Mouse (Mus musculus) forebrain, embryonic 11.5 days (tissue): ENCODE measurements around the gene Sobp. TPM values are rescaled to one million over a fixed set of nuclear protein-coding genes. Genes with fewer than 3 reads are reported as not detected.

Experiments
- ATAC-seq: fragments of 200-750 bp; cut with Nextera tagmentation; replicated peaks from 2 replicates; pipeline ENCODE4 v1.8.0; 2017; ENCODE audit warnings: moderate TSS enrichment; ENCODE audit not compliant: low FRiP score
- DNase-seq: peaks from one replicate; pipeline ENCODE4 v3.0.0-alpha.2; 2017; ENCODE audit warnings: low spot score
- H3K27ac ChIP-seq: fragments of 300-500 bp; sonication (generic); 2 replicates; pipeline ENCODE4 v1.5.1; 2014; ENCODE audit warnings: low read depth, low read length
- H3K27me3 ChIP-seq: fragments of 300-500 bp; sonication (generic); 2 replicates; pipeline ENCODE4 v1.6.1; 2014; ENCODE audit warnings: mild to moderate bottlenecking, low read length, mixed read lengths; ENCODE audit not compliant: control insufficient read depth, insufficient read depth
- H3K36me3 ChIP-seq: fragments of 300-500 bp; sonication (generic); 2 replicates; pipeline ENCODE4 v1.6.1; 2014; ENCODE audit warnings: mild to moderate bottlenecking, low read length, moderate library complexity, mixed read lengths; ENCODE audit not compliant: control insufficient read depth, insufficient read depth
- H3K4me1 ChIP-seq: fragments of 300-500 bp; sonication (generic); replicated peaks from 2 replicates; pipeline ENCODE4 v1.6.1; 2014; ENCODE audit warnings: low read length, mixed read lengths; ENCODE audit not compliant: control insufficient read depth, insufficient read depth
- H3K4me2 ChIP-seq: fragments of 300-500 bp; sonication (generic); 2 replicates; pipeline ENCODE4 v1.6.1; 2014; ENCODE audit warnings: low read depth, mild to moderate bottlenecking, low read length, moderate library complexity, mixed read lengths; ENCODE audit not compliant: severe bottlenecking
- H3K4me3 ChIP-seq: fragments of 300-500 bp; sonication (generic); 2 replicates; pipeline ENCODE4 v1.5.1; 2014; ENCODE audit warnings: low read depth, low read length
- H3K9ac ChIP-seq: fragments of 300-500 bp; sonication (generic); 2 replicates; pipeline ENCODE4 v1.6.1; 2014; ENCODE audit warnings: low read length
- H3K9me3 ChIP-seq: fragments of 300-500 bp; sonication (generic); 2 replicates; pipeline ENCODE4 v1.6.1; 2016; ENCODE audit warnings: low read length, mixed read lengths; ENCODE audit not compliant: control insufficient read depth
- WGBS: fragments of 180-500 bp; shearing (Covaris S2); extraction: QIAGEN DNeasy Blood & Tissue Kit; methylation state at CpG from one replicate; pipeline ENCODE4 v1.1.7; 2014; 5-methylcytosine and 5-hydroxymethylcytosine counted together
- polyA plus RNA-seq: library from polyadenylated mRNA; unstranded; fragments of >200 nt; fragmentation: Nextera tagmentation; extraction: Ambion mirVana; gene quantifications from 2 replicates; pipeline ENCODE4 v1.2.1, GENCODE M21; 2014

Sobp gene
- polyA plus RNA-seq, 1 experiment from 2014 or later: 5.5 TPM

GRCm38 (mm10) chr10:42984886-42985285, 189.4 kb downstream of the Sobp start:
- Histone ChIP-seq H3K4me2 (no peak overlapping the region), H3K9ac (no peak overlapping the region), H3K9me3 (no peaks in the 10 kb centered on the region), H3K36me3 (no peaks in the 10 kb centered on the region), H3K27me3 (no peaks in the 10 kb centered on the region; the same call in 1 of the 2 replicates), H3K4me1 (0 out of 2 replicates have a peak, but pooled peaks cover 1% of the 10 kb centered on the region), H3K4me3 (no peak overlapping the region), H3K27ac (no peak overlapping the region)
- ATAC-seq (no peak), DNase-seq (no peak)
- WGBS: 80% methylated on average over 4 of the region's 4 CpGs

- Histone ChIP-seq H3K27me3 (no peaks in the 10 kb centered on the region), H3K9me3 (no peaks in the 10 kb centered on the region), H3K4me3 (no peak overlapping the region), H3K27ac (no peak overlapping the region), H3K4me2 (no peak overlapping the region), H3K36me3 (no peaks in the 10 kb centered on the region), H3K4me1 (no peaks in the 10 kb centered on the region), H3K9ac (no peak overlapping the region)
- ATAC-seq (no peak), DNase-seq (no peak)
- WGBS: 76% methylated on average over 7 of the region's 7 CpGs
Observed at GRCm38 (mm10) chr10:42980999-42981757, 193.2 kb downstream of the Sobp start.

GRCm38 (mm10) chr10:42978346-42978745, 196.0 kb downstream of the Sobp start:
- no peak for DNase-seq
- no peaks in the 10 kb centered on the region for H3K9me3 ChIP-seq
- H3K36me3 ChIP-seq: no peaks in the 10 kb centered on the region
- H3K9ac ChIP-seq: no peak overlapping the region
- no peak overlapping the region for H3K4me3 ChIP-seq
- H3K4me1 ChIP-seq: no peaks in the 10 kb centered on the region
- no peak for ATAC-seq
- 60% methylated on average over 3 of the region's 3 CpGs for WGBS
- H3K27ac ChIP-seq: no peak overlapping the region
- H3K4me2 ChIP-seq: no peak overlapping the region
- no peaks in the 10 kb centered on the region for H3K27me3 ChIP-seq

DNA sequence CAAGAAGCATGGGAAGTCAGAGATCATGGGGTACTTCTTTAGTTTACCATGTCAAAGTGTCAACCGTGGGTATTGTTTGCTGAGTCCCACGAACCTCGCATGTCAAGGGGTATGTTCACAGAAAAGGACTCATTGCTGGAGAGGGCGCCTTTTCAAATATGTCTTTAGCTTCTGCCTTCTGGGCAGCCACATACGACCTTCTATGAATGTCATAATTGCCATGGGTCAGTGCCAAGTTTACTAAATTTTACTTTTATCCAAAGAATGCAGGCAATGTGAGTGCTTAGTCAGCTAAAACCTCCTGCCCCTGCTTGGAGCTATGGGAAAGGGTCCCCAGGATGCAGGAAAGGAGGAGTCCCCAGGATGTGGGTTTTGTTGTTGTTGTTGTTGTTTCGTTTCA, 197.8 kb downstream of the Sobp start:
- WGBS: 90% methylated on average over 6 of the region's 6 CpGs
- H3K4me1 ChIP-seq: 0 out of 2 replicates have a peak, but pooled peaks cover 2% of the 10 kb centered on the region
- H3K9ac ChIP-seq: no peak overlapping the region
- H3K27me3 ChIP-seq: no peaks in the 10 kb centered on the region
- H3K4me2 ChIP-seq: no peak overlapping the region
- ATAC-seq: no peak
- H3K27ac ChIP-seq: no peak overlapping the region
- H3K4me3 ChIP-seq: no peak overlapping the region
- H3K9me3 ChIP-seq: no peaks in the 10 kb centered on the region
- no peaks in the 10 kb centered on the region for H3K36me3 ChIP-seq
- no peak for DNase-seq

DNA sequence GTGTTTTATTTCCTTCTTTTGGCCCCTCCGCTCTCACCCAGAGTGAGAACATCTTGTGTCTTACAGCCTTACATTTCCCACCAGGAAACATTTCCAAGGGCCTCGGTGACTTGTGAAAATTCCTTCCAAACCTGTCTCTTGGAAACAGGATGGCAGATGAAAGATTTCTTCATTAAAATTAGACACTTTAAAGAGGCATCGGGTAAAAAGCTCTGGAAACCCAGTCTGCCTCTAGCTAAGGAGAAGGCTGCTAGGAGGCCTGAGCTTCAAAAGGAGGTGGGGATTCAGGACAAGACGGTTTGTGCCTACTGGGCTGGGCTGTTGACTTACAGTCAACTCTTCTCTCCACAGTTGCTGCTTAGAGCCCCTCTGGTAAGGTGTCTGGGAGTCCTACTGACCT, 200.8 kb downstream of the Sobp start:
- DNase-seq: no peak
- H3K9ac ChIP-seq: no peak overlapping the region
- WGBS: 77% methylated on average over 4 of the region's 4 CpGs
- no peaks in the 10 kb centered on the region for H3K36me3 ChIP-seq
- no peaks in the 10 kb centered on the region; the same call in 1 of the 2 replicates for H3K27me3 ChIP-seq
- no peak overlapping the region for H3K4me2 ChIP-seq
- ATAC-seq: no peak
- H3K4me1 ChIP-seq: peaks cover 5% of the 10 kb centered on the region; the same call in 1 of the 2 replicates
- no peak overlapping the region for H3K27ac ChIP-seq
- no peaks in the 10 kb centered on the region for H3K9me3 ChIP-seq
- no peak overlapping the region for H3K4me3 ChIP-seq

GRCm38 (mm10) chr10:42972504-42973172, 201.7 kb downstream of the Sobp start:
- ATAC-seq (peak; percentile 56; the same call in 1 of the 2 replicates), DNase-seq (peak; percentile 86)
- no peak overlapping the region for H3K4me3 ChIP-seq
- H3K4me1 ChIP-seq: peaks cover 5% of the 10 kb centered on the region; the same call in 1 of the 2 replicates
- H3K36me3 ChIP-seq: no peaks in the 10 kb centered on the region
- H3K9me3 ChIP-seq: no peaks in the 10 kb centered on the region
- no peak overlapping the region for H3K4me2 ChIP-seq
- WGBS: 32% methylated on average over 18 of the region's 18 CpGs
- no peak overlapping the region for H3K27ac ChIP-seq
- H3K27me3 ChIP-seq: no peaks in the 10 kb centered on the region; the same call in 1 of the 2 replicates
- no peak overlapping the region for H3K9ac ChIP-seq

DNA sequence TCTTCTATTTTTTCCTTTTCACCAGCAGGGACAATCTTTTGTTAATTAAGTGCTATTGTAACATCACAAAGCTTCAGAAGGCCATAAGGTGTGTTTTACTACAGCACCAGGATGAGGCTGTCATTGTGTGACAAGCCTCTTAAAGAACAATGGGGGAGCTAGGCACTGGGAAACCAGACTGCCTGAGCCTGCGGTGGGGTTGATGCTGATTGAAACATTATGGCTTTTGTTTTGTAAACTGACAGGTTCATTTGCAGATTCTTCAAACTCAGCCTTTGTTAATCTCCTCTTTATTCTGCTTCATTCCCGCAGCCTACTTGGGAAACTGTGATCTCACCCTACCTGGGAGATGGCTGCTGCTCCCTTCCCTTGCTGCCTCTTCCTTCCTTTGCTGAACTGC, 206.0 kb downstream of the Sobp start:
- Histone ChIP-seq H3K27me3 (no peaks in the 10 kb centered on the region; the same call in 1 of the 2 replicates), H3K9me3 (no peaks in the 10 kb centered on the region), H3K4me3 (no peak overlapping the region), H3K4me1 (peaks cover 5% of the 10 kb centered on the region; the same call in 1 of the 2 replicates), H3K27ac (no peak overlapping the region), H3K36me3 (no peaks in the 10 kb centered on the region), H3K4me2 (no peak overlapping the region), H3K9ac (no peak overlapping the region)
- no peak for ATAC-seq
- 2% methylated on average over 2 of the region's 2 CpGs for WGBS
- DNase-seq: peak; percentile 47

- no peaks in the 10 kb centered on the region for H3K36me3 ChIP-seq
- H3K27ac ChIP-seq: no peak overlapping the region
- H3K4me3 ChIP-seq: no peak overlapping the region
- H3K27me3 ChIP-seq: no peaks in the 10 kb centered on the region
- no peak overlapping the region for H3K4me2 ChIP-seq
- no peak overlapping the region for H3K9ac ChIP-seq
- H3K4me1 ChIP-seq: peaks cover 5% of the 10 kb centered on the region; the same call in 1 of the 2 replicates
- H3K9me3 ChIP-seq: no peaks in the 10 kb centered on the region
- no peak for ATAC-seq
- no peak for DNase-seq
- 97% methylated on average over 2 of the region's 2 CpGs for WGBS
Observed at GRCm38 (mm10) chr10:42963061-42963460, 211.3 kb downstream of the Sobp start.
